Mouse (Mus musculus) intestine, embryonic 15.5 days (tissue): ENCODE measurements around the gene Eda. TPM values are rescaled to one million over a fixed set of nuclear protein-coding genes. Genes with fewer than 3 reads are reported as not detected.

Source experiments
- ATAC-seq: fragments of 200-750 bp; cut with Nextera tagmentation; 2 replicates; pipeline ENCODE4 v1.8.0; 2017; ENCODE audit warnings: moderate TSS enrichment, moderate library complexity
- H3K27ac ChIP-seq: fragments of 300-500 bp; sonication (generic); 2 replicates; pipeline ENCODE4 v1.5.1; 2015; ENCODE audit warnings: mild to moderate bottlenecking, inconsistent platforms
- H3K27me3 ChIP-seq: fragments of 300-500 bp; sonication (generic); replicated peaks from 2 replicates; pipeline ENCODE4 v1.6.1; 2015; ENCODE audit warnings: inconsistent platforms
- H3K36me3 ChIP-seq: fragments of 300-500 bp; sonication (generic); 2 replicates; pipeline ENCODE4 v1.6.1; 2015; ENCODE audit warnings: inconsistent platforms
- H3K4me1 ChIP-seq: fragments of 300-500 bp; sonication (generic); replicated peaks from 2 replicates; pipeline ENCODE4 v1.6.1; 2015; ENCODE audit warnings: inconsistent platforms
- H3K4me2 ChIP-seq: fragments of 300-500 bp; sonication (generic); replicated peaks from 2 replicates; pipeline ENCODE4 v1.6.1; 2015; ENCODE audit warnings: mild to moderate bottlenecking, inconsistent platforms
- H3K4me3 ChIP-seq: fragments of 300-500 bp; sonication (generic); replicated peaks from 2 replicates; pipeline ENCODE4 v1.5.1; 2015; ENCODE audit warnings: inconsistent platforms
- H3K9ac ChIP-seq: fragments of 300-500 bp; sonication (generic); 2 replicates; pipeline ENCODE4 v1.6.1; 2015; ENCODE audit warnings: inconsistent platforms
- H3K9me3 ChIP-seq: fragments of 300-500 bp; sonication (generic); 2 replicates; pipeline ENCODE4 v1.6.1; 2016; ENCODE audit warnings: inconsistent platforms
- WGBS: fragments of 180-500 bp; shearing (Covaris S2); methylation state at CpG from one replicate; pipeline ENCODE4 v1.1.7; 2015; 5-methylcytosine and 5-hydroxymethylcytosine counted together
- polyA plus RNA-seq: library from polyadenylated mRNA; unstranded; fragments of >200 nt; fragmentation: Nextera tagmentation; extraction: Ambion mirVana; gene quantifications from 2 replicates; pipeline ENCODE4 v1.2.1, GENCODE M21; 2015

The Eda gene
- 0.90 and 1.1 TPM in 2 replicates for polyA plus RNA-seq

DNA sequence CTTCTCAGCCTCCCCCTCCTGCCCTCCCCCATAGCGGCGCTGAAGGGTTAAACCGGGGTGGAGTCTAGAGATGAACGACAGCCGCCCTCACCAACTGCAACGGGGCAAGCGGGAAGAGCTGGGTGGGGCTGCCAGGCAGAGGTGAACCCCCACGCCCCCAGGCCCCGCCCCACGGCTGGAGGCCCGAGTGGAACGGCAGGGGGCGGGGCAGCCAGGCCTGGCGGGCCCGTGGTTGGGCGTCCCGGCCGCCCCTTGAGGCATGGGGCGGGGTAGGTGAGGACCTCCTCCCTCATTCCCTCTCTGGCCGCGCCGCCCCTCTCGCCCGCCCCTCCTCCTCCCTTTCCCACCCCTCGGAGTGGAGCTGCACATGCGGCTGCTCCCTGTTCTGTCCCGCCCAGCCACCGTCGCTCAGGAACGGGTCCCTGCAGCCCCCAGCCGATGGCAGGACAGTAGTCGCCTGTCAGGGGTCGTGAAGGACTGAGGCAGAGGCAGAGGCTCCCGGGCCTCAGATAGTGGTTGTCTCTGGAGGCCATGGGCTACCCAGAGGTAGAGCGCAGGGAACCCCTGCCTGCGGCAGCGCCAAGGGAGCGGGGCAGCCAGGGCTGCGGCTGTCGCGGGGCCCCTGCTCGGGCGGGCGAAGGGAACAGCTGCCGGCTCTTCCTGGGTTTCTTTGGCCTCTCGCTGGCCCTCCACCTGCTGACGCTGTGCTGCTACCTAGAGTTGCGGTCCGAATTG is at the start of gene Eda:
TSS of gene Eda (plus strand) at position 357 of the 735 bp plus-strand sequence.
- Histone ChIP-seq H3K4me1 (no peaks in the 10 kb centered on the region), H3K9ac (peak within 1 kb of the TSS; percentile 39), H3K4me2 (peak within 1 kb of the TSS; percentile 92), H3K4me3 (peak within 1 kb of the TSS; percentile 49), H3K36me3 (no peaks in the 10 kb centered on the region), H3K27me3 (peaks cover 8% of the 10 kb centered on the region), H3K27ac (no peak within 1 kb of the TSS), H3K9me3 (no peaks in the 10 kb centered on the region)
- 15% methylated on average over 38 of the region's 49 CpGs for WGBS
- ATAC-seq, result peak; percentile 97

GRCm38 (mm10) chrX:99961002-99961401 is 14.4 kb upstream of the Eda start:
- H3K4me3 ChIP-seq, result no peak overlapping the region
- no peaks in the 10 kb centered on the region for H3K4me1 ChIP-seq
- ATAC-seq, result no peak
- H3K4me2 ChIP-seq, result no peak overlapping the region
- H3K9ac ChIP-seq, result no peak overlapping the region
- 71% methylated on average over 4 of the region's 4 CpGs for WGBS
- no peaks in the 10 kb centered on the region for H3K9me3 ChIP-seq
- no peak overlapping the region for H3K27ac ChIP-seq
- no peaks in the 10 kb centered on the region for H3K36me3 ChIP-seq
- no peaks in the 10 kb centered on the region for H3K27me3 ChIP-seq

DNA sequence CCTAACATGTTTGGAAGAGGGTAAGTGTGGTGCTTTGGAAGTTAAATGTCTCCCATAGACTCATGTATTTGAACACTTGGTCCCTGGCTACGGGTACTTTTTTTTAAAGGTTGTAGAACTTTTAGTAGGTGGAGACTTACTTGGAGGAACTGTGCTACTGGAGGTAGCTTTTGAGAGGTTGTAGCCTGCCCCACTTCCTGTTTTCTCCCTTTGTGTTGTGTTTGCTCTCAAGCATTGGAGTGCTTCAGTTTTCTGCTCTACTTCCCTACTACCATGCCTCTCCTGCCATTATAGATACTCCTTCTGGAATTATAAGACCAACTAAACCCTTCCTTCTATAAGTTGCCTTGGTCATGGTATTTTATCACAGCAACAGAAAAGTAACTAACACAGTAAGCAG is 5.3 kb upstream of the Eda start:
- no peak for ATAC-seq
- Histone ChIP-seq H3K9ac (no peak overlapping the region), H3K9me3 (no peaks in the 10 kb centered on the region), H3K4me2 (no peak overlapping the region), H3K27me3 (no peaks in the 10 kb centered on the region; the same call in 1 of the 2 replicates), H3K4me3 (no peak overlapping the region), H3K36me3 (no peaks in the 10 kb centered on the region), H3K27ac (no peak overlapping the region), H3K4me1 (no peaks in the 10 kb centered on the region)
- 85% methylated on average over 1 of the region's 1 CpGs for WGBS

DNA sequence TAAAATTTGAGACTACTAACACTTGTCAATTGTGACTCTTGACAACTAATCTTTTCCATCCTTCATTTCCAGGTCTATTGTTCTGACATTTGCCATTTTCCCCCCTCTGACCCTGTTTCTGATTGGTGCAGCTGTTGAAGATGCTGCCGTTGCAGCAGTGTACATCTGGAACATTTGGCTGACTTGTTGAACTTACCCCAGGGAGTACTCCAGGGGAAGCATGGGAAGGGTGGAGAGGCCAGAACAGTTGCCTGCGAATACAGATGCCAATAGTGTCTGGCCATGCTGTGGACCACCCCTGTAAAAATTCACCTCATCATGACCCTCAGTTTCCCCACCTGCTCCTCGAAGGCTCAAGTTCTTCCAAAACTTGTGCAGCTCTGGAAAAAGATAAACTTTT is 1.0 kb upstream of the Eda start:
- no peak overlapping the region for H3K9ac ChIP-seq
- H3K27me3 ChIP-seq, result peaks cover 8% of the 10 kb centered on the region
- no peak overlapping the region for H3K4me3 ChIP-seq
- 43% methylated on average over 3 of the region's 3 CpGs for whole genome bisulfite sequencing
- no peak overlapping the region for H3K27ac ChIP-seq
- H3K9me3 ChIP-seq, result no peaks in the 10 kb centered on the region
- H3K4me2 ChIP-seq, result no peak overlapping the region
- H3K4me1 ChIP-seq, result no peaks in the 10 kb centered on the region
- H3K36me3 ChIP-seq, result no peaks in the 10 kb centered on the region
- no peak for ATAC-seq

- 39% methylated on average over 5 of the region's 5 CpGs for WGBS
- Histone ChIP-seq H3K36me3 (no peaks in the 10 kb centered on the region), H3K4me2 (peak overlapping the region; percentile 92), H3K9me3 (no peaks in the 10 kb centered on the region), H3K4me3 (peak overlapping the region; percentile 49), H3K4me1 (no peaks in the 10 kb centered on the region), H3K27ac (no peak overlapping the region), H3K9ac (no peak overlapping the region), H3K27me3 (peaks cover 8% of the 10 kb centered on the region)
- no peak; the same call in 1 of the 2 replicates for ATAC-seq
Observed at GRCm38 (mm10) chrX:99974803-99975202, 603 bp upstream of the Eda start.

- Histone ChIP-seq H3K9me3 (no peaks in the 10 kb centered on the region), H3K27me3 (peaks cover 8% of the 10 kb centered on the region), H3K9ac (peak overlapping the region; percentile 39), H3K4me1 (no peaks in the 10 kb centered on the region), H3K4me2 (peak overlapping the region; percentile 92), H3K36me3 (no peaks in the 10 kb centered on the region), H3K4me3 (peak overlapping the region; percentile 49), H3K27ac (no peak overlapping the region)
- 22% methylated on average over 48 of the region's 48 CpGs for WGBS
- peak; percentile 58 for ATAC-seq
Observed at GRCm38 (mm10) chrX:99975985-99976924, 849 bp downstream of the Eda start.

DNA sequence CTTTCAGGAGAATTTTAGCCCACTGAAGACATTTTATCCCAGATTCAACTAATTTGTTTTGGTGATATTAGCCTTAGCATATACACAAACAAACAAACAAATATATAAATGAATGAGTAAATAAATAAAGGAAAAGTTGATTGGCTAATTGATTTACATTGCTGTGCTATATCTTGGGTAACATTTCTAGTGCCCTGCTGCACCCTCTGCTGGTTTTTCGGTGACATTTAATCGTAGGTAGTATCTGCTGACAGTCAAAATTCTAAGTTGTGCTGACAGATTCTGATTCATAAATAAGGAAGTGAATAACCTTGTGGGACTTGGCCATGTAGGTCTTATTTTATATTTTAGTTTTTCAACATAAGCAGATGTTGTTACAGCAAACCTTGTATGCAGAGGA is 2.9 kb downstream of the Eda start:
- WGBS, result 70% methylated on average over 2 of the region's 2 CpGs

DNA sequence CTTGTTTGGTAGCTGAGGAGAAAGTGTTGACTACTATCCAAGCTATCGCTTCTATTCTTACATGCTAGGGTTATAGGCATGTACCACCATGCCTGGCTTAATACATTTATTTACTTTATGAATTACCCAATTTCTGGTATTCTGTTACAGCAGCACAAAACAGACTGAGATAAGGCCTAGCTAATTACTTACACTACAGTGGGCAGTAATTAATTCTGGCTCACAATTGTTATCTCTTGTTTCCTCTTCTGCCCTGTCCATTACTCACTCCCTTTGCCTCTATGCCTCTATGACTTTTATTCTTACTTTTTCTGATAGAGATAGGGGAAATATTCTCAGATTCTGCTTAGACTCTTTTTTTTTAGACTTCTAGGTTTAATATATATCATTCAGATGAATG is 18.0 kb downstream of the Eda start:
- H3K36me3 ChIP-seq, result no peaks in the 10 kb centered on the region
- H3K9ac ChIP-seq, result no peak overlapping the region
- H3K4me3 ChIP-seq, result no peak overlapping the region
- no peak overlapping the region for H3K4me2 ChIP-seq
- H3K27me3 ChIP-seq, result no peaks in the 10 kb centered on the region
- H3K27ac ChIP-seq, result no peak overlapping the region
- H3K9me3 ChIP-seq, result no peaks in the 10 kb centered on the region
- ATAC-seq, result no peak
- 92% methylated on average over 1 of the region's 1 CpGs for WGBS
- H3K4me1 ChIP-seq, result no peaks in the 10 kb centered on the region

More for the DNA sequence above, 2.9 kb downstream of the Eda start:
- H3K36me3 ChIP-seq, result no peaks in the 10 kb centered on the region
- no peak overlapping the region for H3K4me3 ChIP-seq
- H3K4me1 ChIP-seq, result no peaks in the 10 kb centered on the region
- no peaks in the 10 kb centered on the region for H3K9me3 ChIP-seq
- H3K27me3 ChIP-seq, result peaks cover 8% of the 10 kb centered on the region; the same call in 1 of the 2 replicates
- H3K4me2 ChIP-seq, result no peak overlapping the region
- no peak for ATAC-seq
- no peak overlapping the region for H3K27ac ChIP-seq
- H3K9ac ChIP-seq, result no peak overlapping the region

DNA sequence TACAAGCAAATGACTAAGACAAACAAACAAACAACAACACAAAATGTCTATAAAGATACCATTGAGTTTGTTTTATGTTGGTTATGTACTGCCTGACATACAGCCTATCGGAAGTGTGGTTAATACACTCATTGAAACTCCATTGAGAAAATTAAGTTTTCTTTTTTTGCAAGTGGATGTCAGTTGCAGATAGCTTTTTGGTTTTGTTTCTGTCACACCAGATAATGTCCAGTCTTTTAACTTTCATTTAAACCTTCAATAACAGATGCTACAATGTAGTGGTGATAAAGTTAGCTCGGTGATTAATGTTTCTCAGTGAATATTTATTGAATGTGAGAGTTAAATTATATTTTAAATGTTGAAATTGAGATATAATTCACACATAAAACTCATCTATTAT is 23.9 kb downstream of the Eda start:
- Histone ChIP-seq H3K9ac (no peak overlapping the region), H3K9me3 (no peaks in the 10 kb centered on the region), H3K4me1 (no peaks in the 10 kb centered on the region), H3K4me2 (no peak overlapping the region), H3K27me3 (no peaks in the 10 kb centered on the region), H3K27ac (no peak overlapping the region), H3K36me3 (no peaks in the 10 kb centered on the region), H3K4me3 (no peak overlapping the region)
- ATAC-seq, result no peak
- WGBS, result 86% methylated on average over 2 of the region's 2 CpGs

GRCm38 (mm10) chrX:100118362-100118761 is 143.0 kb downstream of the Eda start:
- Histone ChIP-seq H3K4me3 (no peak overlapping the region), H3K27me3 (no peaks in the 10 kb centered on the region), H3K27ac (no peak overlapping the region), H3K36me3 (no peaks in the 10 kb centered on the region), H3K4me1 (no peaks in the 10 kb centered on the region), H3K9me3 (no peaks in the 10 kb centered on the region), H3K9ac (no peak overlapping the region), H3K4me2 (no peak overlapping the region)
- 22% methylated on average over 1 of the region's 1 CpGs for WGBS
- no peak for ATAC-seq

GRCm38 (mm10) chrX:100195286-100195685 is 219.9 kb downstream of the Eda start:
- Histone ChIP-seq H3K27ac (no peak overlapping the region), H3K4me1 (no peaks in the 10 kb centered on the region), H3K4me2 (no peak overlapping the region), H3K9ac (no peak overlapping the region), H3K27me3 (no peaks in the 10 kb centered on the region), H3K4me3 (no peak overlapping the region), H3K9me3 (no peaks in the 10 kb centered on the region), H3K36me3 (no peaks in the 10 kb centered on the region)
- no peak for ATAC-seq
- 39% methylated on average over 2 of the region's 2 CpGs for WGBS

GRCm38 (mm10) chrX:100313652-100314051 is 338.2 kb downstream of the Eda start:
- no peak for ATAC-seq
- H3K36me3 ChIP-seq, result no peaks in the 10 kb centered on the region
- H3K4me3 ChIP-seq, result no peak overlapping the region
- no peaks in the 10 kb centered on the region for H3K9me3 ChIP-seq
- no peak overlapping the region for H3K27ac ChIP-seq
- H3K4me1 ChIP-seq, result no peaks in the 10 kb centered on the region
- no peak overlapping the region for H3K9ac ChIP-seq
- H3K27me3 ChIP-seq, result no peaks in the 10 kb centered on the region
- H3K4me2 ChIP-seq, result no peak overlapping the region
